Mouse (Mus musculus) cortical plate, adult 2 months (tissue): ENCODE data around the gene Gria2.

Source experiments
- CTCF ChIP-seq: fragments of 200-500 bp; IDR thresholded peaks from 2 replicates; pipeline ENCODE4 v1.5.1; 2011; ENCODE audit warnings: mild to moderate bottlenecking, control low read depth, low read length; ENCODE audit not compliant: insufficient read depth; ENCODE audit errors: extremely low read depth
- POLR2A ChIP-seq: fragments of 200-500 bp; IDR thresholded peaks from 2 replicates; pipeline ENCODE4 v1.6.1; 2011; ENCODE audit warnings: mild to moderate bottlenecking, low read length, control low read depth; ENCODE audit not compliant: insufficient read depth; ENCODE audit errors: extremely low read depth

DNA sequence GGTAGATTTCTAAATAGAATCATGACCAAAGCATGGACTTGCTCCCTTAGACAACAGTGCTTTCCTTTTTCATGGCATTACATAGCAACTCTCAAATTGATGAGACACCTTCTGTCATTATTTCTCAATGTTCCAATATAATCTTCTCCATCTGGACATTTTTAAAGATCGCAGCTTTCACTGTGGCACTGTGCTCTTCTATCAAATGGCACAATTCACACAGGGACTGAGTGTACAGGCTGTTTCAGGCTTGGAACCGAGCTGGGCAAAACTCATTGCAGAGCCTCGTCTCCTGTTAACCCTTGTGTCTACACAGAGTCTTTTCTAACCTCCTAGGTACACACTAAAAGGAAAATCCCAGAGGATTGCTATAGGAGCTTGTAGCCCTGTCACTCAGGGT, 77.4 kb downstream of the Gria2 start:
- no peak for TF ChIP-seq CTCF
- TF ChIP-seq POLR2A: no peak
